Mouse (Mus musculus) intestine, embryonic 16.5 days (tissue): ENCODE measurements around the gene Tom1l1. TPM values are rescaled to one million over a fixed set of nuclear protein-coding genes. Genes with fewer than 3 reads are reported as not detected.

Experiments used
- ATAC-seq: fragments of 200-750 bp; cut with Nextera tagmentation; 2 replicates; pipeline ENCODE4 v1.8.0; 2017; ENCODE audit warnings: moderate TSS enrichment, moderate library complexity
- H3K27ac ChIP-seq: fragments of 300-500 bp; sonication (generic); 2 replicates; pipeline ENCODE4 v1.5.1; 2014; ENCODE audit warnings: mild to moderate bottlenecking, low read length
- H3K27me3 ChIP-seq: fragments of 300-500 bp; sonication (generic); replicated peaks from 2 replicates; pipeline ENCODE4 v1.6.1; 2014; ENCODE audit warnings: low read length, control low read depth, mixed read lengths; ENCODE audit not compliant: control insufficient read depth, insufficient read depth
- H3K36me3 ChIP-seq: fragments of 300-500 bp; sonication (generic); 2 replicates; pipeline ENCODE4 v1.6.1; 2014; ENCODE audit warnings: low read length, control low read depth; ENCODE audit not compliant: control insufficient read depth, insufficient read depth
- H3K4me1 ChIP-seq: fragments of 300-500 bp; sonication (generic); 2 replicates; pipeline ENCODE4 v1.6.1; 2014; ENCODE audit warnings: low read length, control low read depth, mixed read lengths; ENCODE audit not compliant: control insufficient read depth, insufficient read depth
- H3K4me2 ChIP-seq: fragments of 300-500 bp; sonication (generic); 2 replicates; pipeline ENCODE4 v1.6.1; 2014; ENCODE audit warnings: low read depth, low read length, control low read depth
- H3K4me3 ChIP-seq: fragments of 300-500 bp; sonication (generic); 2 replicates; pipeline ENCODE4 v1.5.1; 2014; ENCODE audit warnings: mild to moderate bottlenecking, low read length
- H3K9ac ChIP-seq: fragments of 300-500 bp; sonication (generic); 2 replicates; pipeline ENCODE4 v1.6.1; 2014; ENCODE audit warnings: low read depth, low read length
- H3K9me3 ChIP-seq: fragments of 300-500 bp; sonication (generic); 2 replicates; pipeline ENCODE4 v1.6.1; 2016; ENCODE audit warnings: low read length, control low read depth; ENCODE audit not compliant: control insufficient read depth
- WGBS: fragments of 180-500 bp; shearing (Covaris S2); extraction: QIAGEN DNeasy Blood & Tissue Kit; methylation state at CpG from one replicate; pipeline ENCODE4 v1.1.7; 2014; 5-methylcytosine and 5-hydroxymethylcytosine counted together
- polyA plus RNA-seq: library from polyadenylated mRNA; unstranded; fragments of >200 nt; fragmentation: Nextera tagmentation; extraction: Ambion mirVana; gene quantifications from 2 replicates; pipeline ENCODE4 v1.2.1, GENCODE M21; 2015

Gene Tom1l1
- polyA plus RNA-seq, 1 experiment from 2014 or later: 65.6 TPM

DNA sequence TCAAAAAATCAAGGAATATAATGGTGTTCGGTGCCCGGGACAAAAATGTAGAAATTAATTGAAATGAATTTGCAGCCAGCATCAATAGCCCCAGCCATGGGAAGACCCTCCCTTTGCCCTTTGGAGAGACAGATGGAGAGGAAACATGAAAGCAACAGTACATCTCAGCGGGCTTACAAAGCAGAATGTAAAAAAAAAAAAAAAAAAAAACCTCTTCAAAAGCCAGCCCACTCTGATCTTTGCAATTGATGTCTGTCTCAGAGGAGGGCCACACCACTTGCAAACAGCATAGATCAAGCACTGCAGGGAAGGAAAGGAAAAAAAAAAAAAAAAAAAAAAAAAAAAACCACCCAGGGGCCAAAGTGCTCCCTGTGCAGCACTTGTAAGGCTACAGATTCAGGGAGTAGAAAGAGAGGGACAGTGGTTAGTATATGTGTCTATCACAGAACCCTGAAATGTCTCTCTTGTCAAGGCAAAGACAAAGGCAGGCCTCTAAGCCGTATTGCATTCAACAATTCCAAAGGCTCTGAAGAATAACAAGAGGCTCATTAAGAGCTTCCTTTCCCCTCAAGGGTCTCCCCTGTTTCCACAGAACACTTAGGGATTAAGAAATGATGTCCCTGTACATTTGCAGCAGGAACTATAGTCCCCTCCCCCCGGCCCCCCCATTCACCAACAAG, 24.4 kb downstream of the Tom1l1 start:
- Histone ChIP-seq H3K4me1 (peaks cover 35% of the 10 kb centered on the region), H3K4me2 (0 out of 2 replicates have a peak overlapping the region, but pooled peaks have one; percentile 14), H3K9ac (no peak overlapping the region), H3K4me3 (no peak overlapping the region), H3K27ac (peak overlapping the region; percentile 81), H3K36me3 (no peaks in the 10 kb centered on the region), H3K27me3 (no peaks in the 10 kb centered on the region), H3K9me3 (no peaks in the 10 kb centered on the region)
- ATAC-seq: no peak
- 45% methylated on average over 5 of the region's 5 CpGs for WGBS

DNA sequence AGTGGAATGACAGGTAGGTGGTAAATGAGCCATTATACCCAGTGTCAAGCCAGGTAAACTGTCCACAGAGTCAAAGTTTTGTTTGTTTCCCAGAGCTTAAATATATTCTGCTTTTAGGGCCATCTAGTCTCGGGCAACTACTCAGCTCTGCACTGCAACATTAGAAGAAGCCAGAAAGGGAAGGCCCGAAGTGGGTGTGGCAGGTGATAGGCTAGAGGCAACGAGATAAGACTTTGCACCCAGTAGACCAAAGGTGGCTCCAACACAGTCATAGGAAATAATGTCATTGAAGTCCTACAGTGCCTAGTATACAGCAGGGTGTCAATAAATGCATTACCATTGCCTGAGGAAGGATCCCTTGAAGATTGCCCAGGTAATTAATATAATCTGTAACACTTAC, 25.1 kb downstream of the Tom1l1 start:
- Histone ChIP-seq H3K36me3 (no peaks in the 10 kb centered on the region), H3K9me3 (no peaks in the 10 kb centered on the region), H3K9ac (no peak overlapping the region), H3K4me1 (peaks cover 35% of the 10 kb centered on the region), H3K4me2 (no peak overlapping the region), H3K27me3 (no peaks in the 10 kb centered on the region), H3K4me3 (no peak overlapping the region), H3K27ac (peak overlapping the region; percentile 81; the same call in 1 of the 2 replicates)
- WGBS: 54% methylated on average over 3 of the region's 3 CpGs
- ATAC-seq: peak; percentile 65

DNA sequence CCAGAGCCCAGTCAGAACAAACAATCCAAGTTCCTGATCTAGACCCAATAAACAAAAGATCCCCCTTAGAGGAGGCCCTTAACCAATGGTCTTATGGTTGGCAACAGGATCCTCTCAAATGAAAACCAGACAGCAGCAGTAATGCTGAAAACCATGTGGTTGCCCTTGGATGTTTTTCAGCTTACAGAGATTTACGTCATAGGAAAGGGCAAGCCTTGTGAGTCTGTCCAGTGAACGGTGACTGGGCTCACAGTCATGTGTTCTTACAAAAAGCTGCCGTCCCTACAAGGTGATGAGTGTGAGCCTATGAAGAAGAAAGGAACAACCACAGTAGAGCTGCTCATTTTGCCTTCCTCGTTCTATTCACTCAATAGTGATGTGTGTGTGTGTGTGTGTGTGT, 27.5 kb downstream of the Tom1l1 start:
- Histone ChIP-seq H3K27ac (no peak overlapping the region), H3K4me1 (peaks cover 23% of the 10 kb centered on the region), H3K9ac (no peak overlapping the region), H3K36me3 (peaks cover 6% of the 10 kb centered on the region), H3K4me3 (no peak overlapping the region), H3K27me3 (no peaks in the 10 kb centered on the region), H3K4me2 (no peak overlapping the region), H3K9me3 (no peaks in the 10 kb centered on the region)
- WGBS: 84% methylated on average over 4 of the region's 4 CpGs
- no peak for ATAC-seq

DNA sequence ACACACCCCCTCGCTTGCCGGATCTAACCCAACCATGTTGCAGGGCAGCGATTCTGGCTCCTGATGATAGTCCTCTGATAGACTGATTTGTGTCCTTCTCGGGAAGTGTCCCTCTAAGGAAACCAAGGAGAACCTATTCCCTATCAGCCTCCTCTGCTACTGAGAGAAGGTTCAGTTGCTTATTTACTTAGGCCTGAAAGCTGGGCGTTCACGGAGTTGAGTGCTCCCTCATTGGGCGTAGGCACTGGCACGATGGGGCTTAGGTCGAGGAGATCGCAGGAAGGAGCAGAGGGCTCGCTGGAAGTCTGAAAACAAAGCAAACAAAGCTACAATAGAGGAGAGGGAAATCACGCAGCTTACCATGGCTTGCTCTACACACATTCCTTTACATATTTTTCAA, 30.6 kb downstream of the Tom1l1 start:
- Histone ChIP-seq H3K9me3 (no peaks in the 10 kb centered on the region), H3K36me3 (peaks cover 12% of the 10 kb centered on the region), H3K27ac (no peak overlapping the region), H3K4me1 (no peaks in the 10 kb centered on the region), H3K4me3 (no peak overlapping the region), H3K4me2 (no peak overlapping the region), H3K9ac (no peak overlapping the region), H3K27me3 (no peaks in the 10 kb centered on the region)
- WGBS: 84% methylated on average over 12 of the region's 12 CpGs
- no peak for ATAC-seq

DNA sequence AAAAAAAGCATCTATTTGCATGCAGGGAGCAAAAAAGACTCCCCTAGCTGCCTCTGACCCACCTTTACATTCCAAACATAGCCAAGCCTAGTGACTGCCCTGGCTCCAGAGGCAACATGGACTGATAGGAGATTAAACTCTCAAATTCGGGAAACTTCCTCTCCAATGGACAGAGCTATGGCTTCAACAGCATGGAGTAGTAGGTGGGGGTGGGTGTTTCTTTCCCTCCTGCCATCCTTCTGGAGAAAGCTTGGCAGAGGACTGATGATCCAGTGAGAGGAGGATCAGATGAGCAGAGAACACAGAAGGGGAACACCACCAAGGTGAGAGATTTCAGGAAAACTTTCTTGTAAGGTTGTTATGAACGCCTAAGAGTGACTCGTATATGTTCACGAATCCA, 35.6 kb downstream of the Tom1l1 start:
- H3K9ac ChIP-seq: no peak overlapping the region
- no peak overlapping the region for H3K27ac ChIP-seq
- ATAC-seq: no peak
- WGBS: 91% methylated on average over 4 of the region's 4 CpGs
- no peaks in the 10 kb centered on the region for H3K9me3 ChIP-seq
- H3K36me3 ChIP-seq: peaks cover 16% of the 10 kb centered on the region
- H3K27me3 ChIP-seq: no peaks in the 10 kb centered on the region
- H3K4me3 ChIP-seq: no peak overlapping the region
- no peak overlapping the region for H3K4me2 ChIP-seq
- no peaks in the 10 kb centered on the region for H3K4me1 ChIP-seq

DNA sequence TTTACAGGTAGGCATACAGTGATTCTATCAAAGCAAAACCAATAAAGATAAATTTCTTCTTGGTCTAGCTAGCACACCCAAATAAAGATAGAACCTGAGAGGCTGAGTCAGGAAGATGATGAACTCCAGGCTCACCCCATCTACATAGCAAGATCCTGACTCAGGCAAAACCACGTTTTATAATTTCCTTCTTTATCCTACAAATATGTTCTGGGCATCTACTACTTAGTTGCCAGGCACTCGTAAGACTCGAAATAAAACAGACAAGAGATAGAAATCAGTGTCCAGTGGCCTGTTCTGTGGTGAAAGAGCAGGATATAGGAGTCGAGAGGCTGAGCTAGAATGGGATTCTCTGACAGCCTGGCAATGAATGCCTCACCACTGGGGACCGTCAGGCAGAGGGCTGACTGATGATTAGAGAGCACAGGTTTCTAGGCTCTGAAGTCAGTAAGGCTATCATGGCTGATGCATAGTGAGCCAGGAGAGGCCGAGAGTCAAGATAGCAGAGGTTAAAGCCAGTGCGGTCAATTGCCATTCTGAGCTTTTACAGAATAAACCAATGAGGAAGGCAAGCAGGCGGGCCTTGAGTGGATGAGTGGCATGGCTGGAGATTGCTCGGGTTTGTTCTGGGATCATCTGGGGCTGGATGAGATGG, 37.8 kb downstream of the Tom1l1 start:
- no peaks in the 10 kb centered on the region for H3K4me1 ChIP-seq
- no peak overlapping the region for H3K4me2 ChIP-seq
- 74% methylated on average over 9 of the region's 9 CpGs for WGBS
- H3K9ac ChIP-seq: no peak overlapping the region
- no peaks in the 10 kb centered on the region for H3K9me3 ChIP-seq
- H3K27me3 ChIP-seq: no peaks in the 10 kb centered on the region
- ATAC-seq: no peak
- H3K27ac ChIP-seq: no peak overlapping the region
- H3K36me3 ChIP-seq: peaks cover 13% of the 10 kb centered on the region
- H3K4me3 ChIP-seq: no peak overlapping the region

DNA sequence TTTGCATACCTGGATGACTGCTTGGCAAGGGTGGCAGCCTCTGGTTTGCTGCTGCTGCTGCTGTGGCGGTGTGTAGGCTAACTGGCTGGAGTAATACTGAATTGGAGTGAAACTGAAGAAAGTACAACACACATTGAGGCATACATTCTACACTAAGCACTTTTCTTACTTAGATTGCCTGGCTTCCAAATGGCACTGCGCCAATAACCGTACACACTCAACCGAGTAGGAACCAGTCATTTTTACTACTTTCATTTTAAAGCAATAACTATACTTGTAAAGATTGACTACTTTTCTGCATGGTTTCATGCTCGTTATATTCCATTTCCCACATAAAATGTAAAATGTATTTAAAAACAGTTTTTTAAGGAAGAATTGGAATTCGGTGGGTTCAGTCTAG, 38.4 kb downstream of the Tom1l1 start:
- Histone ChIP-seq H3K27me3 (no peaks in the 10 kb centered on the region), H3K4me3 (no peak overlapping the region), H3K4me2 (no peak overlapping the region), H3K4me1 (no peaks in the 10 kb centered on the region), H3K9ac (no peak overlapping the region), H3K27ac (no peak overlapping the region), H3K36me3 (peaks cover 12% of the 10 kb centered on the region; the same call in 1 of the 2 replicates), H3K9me3 (no peaks in the 10 kb centered on the region)
- no peak for ATAC-seq
- WGBS: 81% methylated on average over 6 of the region's 6 CpGs

DNA sequence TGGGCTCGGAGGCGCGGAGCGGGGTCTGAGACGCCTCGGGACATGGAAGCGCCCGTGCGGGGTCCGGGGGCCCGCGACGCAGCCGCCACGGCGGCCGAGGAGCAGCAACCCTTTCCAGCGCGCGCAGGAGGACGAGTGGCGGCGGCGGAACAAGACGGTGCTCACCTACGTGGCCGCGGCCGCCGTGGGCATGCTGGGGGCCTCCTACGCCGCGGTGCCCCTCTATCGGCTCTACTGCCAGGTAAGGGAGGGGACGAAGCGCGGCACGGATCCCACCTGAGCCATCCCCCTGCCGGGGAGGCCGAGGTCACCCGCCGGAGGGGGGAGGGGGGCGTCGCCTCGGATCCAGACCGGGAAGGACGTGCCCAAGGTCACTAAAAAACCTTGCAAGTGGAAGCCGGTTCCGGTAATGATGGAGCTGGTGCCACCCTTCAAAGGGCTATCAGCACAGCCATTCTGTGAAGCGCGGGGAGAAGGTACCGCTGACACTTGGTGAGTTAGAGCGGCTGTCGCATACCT, 49.8 kb downstream of the Tom1l1 start:
- H3K4me3 ChIP-seq: peak overlapping the region; percentile 94
- peak overlapping the region; percentile 90 for H3K27ac ChIP-seq
- ATAC-seq: peak; percentile 54
- H3K4me2 ChIP-seq: peak overlapping the region; percentile 77
- no peaks in the 10 kb centered on the region for H3K27me3 ChIP-seq
- peak overlapping the region; percentile 96 for H3K9ac ChIP-seq
- under 1% methylated on average over 54 of the region's 54 CpGs for WGBS
- H3K4me1 ChIP-seq: peaks cover 9% of the 10 kb centered on the region; the same call in 1 of the 2 replicates
- no peaks in the 10 kb centered on the region for H3K9me3 ChIP-seq
- H3K36me3 ChIP-seq: no peaks in the 10 kb centered on the region

DNA sequence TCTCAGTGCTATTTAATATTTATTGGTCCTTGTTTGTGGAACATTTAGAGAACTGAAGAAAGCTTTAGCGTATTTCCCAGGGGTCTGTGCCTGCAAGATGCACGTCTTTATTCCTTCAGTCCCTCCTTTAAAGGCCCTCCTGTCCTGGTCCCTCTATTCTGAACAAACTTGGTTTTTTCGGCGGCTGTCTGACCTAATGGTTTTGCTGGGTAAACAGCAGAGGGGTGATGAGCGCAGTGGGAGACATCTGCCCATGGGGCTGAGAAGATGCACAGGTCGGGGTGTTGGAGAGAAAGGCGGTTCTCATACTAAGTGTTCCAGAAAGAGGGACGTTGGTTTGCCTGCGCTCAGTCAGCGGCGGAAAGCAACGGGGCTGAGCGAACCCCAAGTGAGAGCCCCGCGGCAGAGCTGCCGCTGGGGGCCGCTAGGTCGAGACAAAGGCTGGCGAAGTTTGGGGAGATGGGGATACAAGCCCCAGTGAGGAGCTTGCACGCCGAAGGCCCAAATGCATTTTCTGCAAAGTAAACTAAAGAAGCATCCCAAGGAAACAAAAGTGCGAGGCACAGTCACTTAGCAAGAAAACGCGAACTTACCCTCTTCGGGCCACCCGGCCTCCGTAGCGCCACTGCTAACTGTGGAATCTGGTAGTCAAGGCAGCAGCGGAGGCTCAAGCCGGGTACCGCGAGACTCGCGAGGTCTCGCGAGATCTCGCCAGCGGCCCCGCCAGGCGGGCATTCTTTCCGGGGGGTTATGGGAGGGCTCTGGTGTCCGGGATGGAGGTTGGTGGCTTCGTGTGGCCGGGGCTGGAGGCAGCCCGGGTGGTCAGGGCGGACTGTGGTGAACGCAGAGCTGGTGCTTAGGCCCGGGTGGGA, 50.5 kb downstream of the Tom1l1 start, which contains the start of the genes Stxbp4 and Cox11:
Stxbp4 (minus strand) TSS at position 645 of the 872 bp plus-strand sequence.
Cox11 (plus strand) TSS at position 734 of the 872 bp plus-strand sequence.
- peak within 1 kb of the TSS; percentile 90 for H3K27ac ChIP-seq
- H3K4me3 ChIP-seq: peak within 1 kb of the TSS; percentile 94
- peak within 1 kb of the TSS; percentile 96 for H3K9ac ChIP-seq
- peak within 1 kb of the TSS; percentile 77 for H3K4me2 ChIP-seq
- H3K4me1 ChIP-seq: peaks cover 9% of the 10 kb centered on the region; the same call in 1 of the 2 replicates
- H3K9me3 ChIP-seq: no peaks in the 10 kb centered on the region
- under 1% methylated on average over 48 of the region's 48 CpGs for WGBS
- H3K36me3 ChIP-seq: no peaks in the 10 kb centered on the region
- H3K27me3 ChIP-seq: no peaks in the 10 kb centered on the region
- ATAC-seq: peak; percentile 97
